In the genomic region with DNA sequence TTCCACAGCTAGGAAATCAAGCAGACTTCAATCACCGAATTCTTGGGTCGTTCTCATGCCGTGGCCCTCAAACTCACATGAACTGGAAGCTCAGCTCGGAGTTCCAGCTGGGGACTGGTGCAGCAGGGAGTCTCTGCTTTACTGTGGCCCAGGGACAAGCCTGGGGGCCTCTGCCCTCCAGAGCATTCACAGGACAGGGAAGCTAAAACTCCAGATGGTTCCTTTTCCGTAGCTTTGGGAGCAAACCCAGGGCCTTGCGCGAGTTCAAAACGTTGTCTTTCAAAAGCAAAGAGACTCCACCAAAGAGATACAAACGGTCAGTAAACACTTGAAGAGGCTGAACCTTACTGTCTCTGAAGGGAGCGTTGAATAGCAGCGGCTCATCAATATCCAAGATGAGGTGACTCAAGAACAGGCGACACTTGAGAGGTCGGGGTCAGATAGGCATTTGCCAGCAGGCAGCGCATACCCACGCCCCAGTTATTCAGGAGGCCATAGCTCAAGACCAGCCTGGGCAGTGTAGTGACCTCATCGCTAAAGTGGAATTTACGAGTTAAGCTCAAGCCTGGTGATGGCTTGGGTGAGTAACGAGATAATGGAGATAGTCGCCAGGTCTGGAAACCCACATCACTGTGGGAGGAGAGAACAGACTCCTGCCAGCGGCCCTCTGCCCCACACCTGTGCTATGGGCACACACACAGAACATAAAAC, we compare ENCODE assay signal across 13 mouse cellular contexts. TPM values are rescaled to one million over a fixed set of nuclear protein-coding genes. Genes with fewer than 3 reads are reported as not detected.
DNase-seq lines count a peak whose midpoint lies in the region; ATAC-seq and TF ChIP-seq lines count a peak whose summit lies in the region.
"Had no signal": no experiment of that assay in that cellular context is flagged by ENCODE, and none has a peak within 500 bp of the region (broad histone marks: within the 10 kb centered on the region; RNA-seq: fewer than 3 reads in every experiment).

No protein-coding gene starts in this region.

- peaks cover 47% of the 10 kb centered on the region for H3K4me1 ChIP-seq in heart, embryonic 15.5 days (replicated peaks)
- peaks cover 23% of the 10 kb centered on the region; the same call in 1 of the 2 replicates for H3K4me1 ChIP-seq in spleen, adult 2 months (ENCODE audit: control insufficient read depth, insufficient read depth, insufficient read length)
- peaks cover 3% of the 10 kb centered on the region for H3K4me1 ChIP-seq in stomach, postnatal 0 days (replicated peaks; ENCODE audit: control insufficient read depth, insufficient read depth)

- no peak for TF ChIP-seq EP300 in stomach, postnatal 0 days (optimal IDR thresholded peaks at IDR 0.05)

- TF ChIP-seq CTCF in spleen, adult 2 months (IDR thresholded peaks at IDR 0.05; ENCODE audit: extremely low read depth, insufficient read depth, insufficient read length, insufficient replicate concordance), result no peak
- no peak for TF ChIP-seq CTCF in stomach, postnatal 0 days (IDR thresholded peaks at IDR 0.05; ENCODE audit: low read depth)

- intact Hi-C loops in heart, postnatal 36 days (cut with DNase I), result loop anchor here (5.0 kb wide), 2 partner anchors 246 to 271 kb away; a partner anchor contains a TSS

- DNase-seq in heart, adult 9 months (ENCODE audit: low spot score in 2 of 2), result no peak
- DNase-seq in spleen, adult 2 months (ENCODE audit: low read depth in 1 of 2, low spot score in 2 of 2), result no peak
- no peak for DNase-seq in spleen, postnatal 10 days (ENCODE audit: low spot score in 2 of 2)
- peak; percentile 36 to 44 for DNase-seq in heart, postnatal 36 days
- no peak for DNase-seq in stomach, postnatal 0 days (ENCODE audit: low spot score)
- DNase-seq in retina, postnatal 1 day, result no peak
- DNase-seq: cerebellum, adult 9-10 months; layer of hippocampus, postnatal 36 days had no signal

- no peak for TF ChIP-seq POLR2A in spleen, adult 2 months (IDR thresholded peaks at IDR 0.05; ENCODE audit: low read depth, low read length)

- H3K9ac ChIP-seq in heart, embryonic 15.5 days, result no peak overlapping the region
- no peak overlapping the region for H3K9ac ChIP-seq in stomach, postnatal 0 days (ENCODE audit: low read length)
- H3K9ac ChIP-seq: intestine, embryonic 15.5 days had no signal

- no peak overlapping the region for H3K4me2 ChIP-seq in heart, embryonic 15.5 days
- H3K4me2 ChIP-seq in stomach, postnatal 0 days (replicated peaks; ENCODE audit: low read depth), result no peak overlapping the region
- H3K4me2 ChIP-seq: intestine, embryonic 15.5 days had no signal

- H3K27ac ChIP-seq in heart, embryonic 15.5 days, result peak overlapping the region; percentile 28; the same call in 1 of the 2 replicates
- peak overlapping the region; percentile 10; the same call in 1 of the 2 replicates for H3K27ac ChIP-seq in spleen, adult 2 months (ENCODE audit: insufficient read depth, low read length)
- no peak overlapping the region for H3K27ac ChIP-seq in stomach, postnatal 0 days (replicated peaks)
- H3K27ac ChIP-seq: intestine, embryonic 15.5 days had no signal

- H3K4me3 ChIP-seq in heart, embryonic 15.5 days, result no peak overlapping the region
- H3K4me3 ChIP-seq in spleen, adult 2 months (ENCODE audit: extremely low read depth, insufficient read depth, insufficient read length), result no peak overlapping the region
- no peak overlapping the region for H3K4me3 ChIP-seq in stomach, postnatal 0 days (ENCODE audit: low read depth, low read length)
- H3K4me3 ChIP-seq: intestine, embryonic 15.5 days had no signal

- H3K9me3 ChIP-seq in heart, embryonic 15.5 days (replicated peaks), result no peaks in the 10 kb centered on the region
- H3K9me3 ChIP-seq in stomach, postnatal 0 days (ENCODE audit: control insufficient read depth, low read length), result no peaks in the 10 kb centered on the region
- H3K9me3 ChIP-seq: intestine, embryonic 15.5 days had no signal

- 72% methylated on average over 20 of the region's 20 CpGs for WGBS in heart, embryonic 15.5 days
- WGBS in spleen, adult 2 months, result 76% methylated on average over 20 of the region's 20 CpGs
- WGBS in stomach, postnatal 0 days, result 75% methylated on average over 20 of the region's 20 CpGs

- no peaks in the 10 kb centered on the region for H3K27me3 ChIP-seq in heart, embryonic 15.5 days
- no peaks in the 10 kb centered on the region for H3K27me3 ChIP-seq in spleen, adult 2 months (ENCODE audit: control insufficient read depth, insufficient read depth, low read length)
- no peaks in the 10 kb centered on the region for H3K27me3 ChIP-seq in stomach, postnatal 0 days (ENCODE audit: control insufficient read depth, insufficient read depth, low read length)
- H3K27me3 ChIP-seq: intestine, embryonic 15.5 days had no signal

- no peaks in the 10 kb centered on the region for H3K36me3 ChIP-seq in heart, embryonic 15.5 days
- no peaks in the 10 kb centered on the region for H3K36me3 ChIP-seq in spleen, adult 2 months (ENCODE audit: control insufficient read depth, insufficient read depth, low read length)
- no peaks in the 10 kb centered on the region for H3K36me3 ChIP-seq in stomach, postnatal 0 days (ENCODE audit: control insufficient read depth, insufficient read depth, low read length)
- H3K36me3 ChIP-seq: intestine, embryonic 15.5 days had no signal

- no peak for ATAC-seq in heart, embryonic 15.5 days (replicated peaks; ENCODE audit: insufficient number of reproducible peaks, insufficient read depth, low FRiP score, low read depth)
- peak; percentile 31; the same call in 1 of the 2 replicates for ATAC-seq in stomach, postnatal 0 days (ENCODE audit: low FRiP score, low TSS enrichment)

RNA-seq across cellular contexts. Expression of a gene that starts 5.7 kb away (rescaled TPM):
- 1.4 and 2.2 TPM in 2 replicates for polyA plus RNA-seq in heart, embryonic 15.5 days (2015; fragmentation: Nextera tagmentation; extraction: Ambion mirVana)
- polyA plus RNA-seq in spleen, adult 2 months (2012; rRNA removed), result 15.0 and 17.4 TPM in 2 replicates
- 10 to 100 TPM; 34.9 to 38.0 TPM for total RNA-seq in heart, postnatal 36 days (2021)
- polyA plus RNA-seq in stomach, postnatal 0 days (2015; fragmentation: Nextera tagmentation; extraction: Ambion mirVana), result 7.8 and 8.3 TPM in 2 replicates

RNA-seq across cellular contexts. Expression of a gene that starts 9.2 kb away (rescaled TPM):
- polyA plus RNA-seq in heart, embryonic 15.5 days (2015; fragmentation: Nextera tagmentation; extraction: Ambion mirVana), result 7.6 and 9.6 TPM in 2 replicates
- polyA plus RNA-seq in spleen, adult 2 months (2012; rRNA removed), result 8.0 and 8.1 TPM in 2 replicates
- total RNA-seq in heart, postnatal 36 days (2021), result 1 to 10 TPM; 2.3 to 3.5 TPM
- 5.8 and 5.9 TPM in 2 replicates for polyA plus RNA-seq in stomach, postnatal 0 days (2015; fragmentation: Nextera tagmentation; extraction: Ambion mirVana)

RNA-seq across cellular contexts. Expression of a gene that starts 42.0 kb away (rescaled TPM):
- polyA plus RNA-seq in heart, embryonic 15.5 days (2015; fragmentation: Nextera tagmentation; extraction: Ambion mirVana), result 7.8 and 10.7 TPM in 2 replicates
- 32.9 and 36.5 TPM in 2 replicates for polyA plus RNA-seq in spleen, adult 2 months (2012; rRNA removed)
- 10 to 100 TPM; 11.4 to 15.5 TPM for total RNA-seq in heart, postnatal 36 days (2021)
- 4.5 and 5.0 TPM in 2 replicates for polyA plus RNA-seq in stomach, postnatal 0 days (2015; fragmentation: Nextera tagmentation; extraction: Ambion mirVana)

RNA-seq across cellular contexts. Expression of a gene that starts 51.3 kb away (rescaled TPM):
- not detected in 2 replicates for polyA plus RNA-seq in heart, embryonic 15.5 days (2015; fragmentation: Nextera tagmentation; extraction: Ambion mirVana)
- polyA plus RNA-seq in spleen, adult 2 months (2012; rRNA removed), result not detected in 2 replicates
- not detected for total RNA-seq in heart, postnatal 36 days (2021)
- 0.10 TPM in 1 of 2 replicates, not detected in the other for polyA plus RNA-seq in stomach, postnatal 0 days (2015; fragmentation: Nextera tagmentation; extraction: Ambion mirVana)
- total RNA-seq: gastrocnemius, adult 18-20 months; layer of hippocampus, postnatal 36 days had no signal
- polyA plus RNA-seq: embryonic facial prominence, embryonic 14.5 days; intestine, embryonic 15.5 days; neural tube, embryonic 11.5 days had no signal

Comparison
In these comparisons a context has a peak if more than half of its experiments do, and no peak if none do; other contexts are left out.
1. DNase-seq: peak in heart, postnatal 36 days (2 of 2); none in heart, adult 9 months (0 of 2), spleen, adult 2 months (0 of 2), spleen, postnatal 10 days (0 of 2), stomach, postnatal 0 days (single experiment) and retina, postnatal 1 day (single experiment).